Mouse (Mus musculus) heart, adult 18-20 months (tissue): Measurements from ENCODE around the gene Rps19. TPM values are rescaled to one million over a fixed set of nuclear protein-coding genes. Genes with fewer than 3 reads are reported as not detected.
"Not testable (repeated sequence)": the region's sequence is repeated elsewhere in the genome, so short reads cannot be mapped to it uniquely, and the experiment has no call there.

Experiments used
- DNase-seq, 2 experiments: peaks; one replicate each; pipeline ENCODE4 v3.0.0; 2021 to 2022; ENCODE audit warnings: mixed read lengths in 1 of 2
- total RNA-seq, 2 experiments: library from RNA; stranded (reverse); gene quantifications; 2 replicates each; pipeline ENCODE4 v1.2.3; 2021

Gene Rps19
- total RNA-seq, 2 experiments from 2014 or later: 548 to 623 TPM

DNA sequence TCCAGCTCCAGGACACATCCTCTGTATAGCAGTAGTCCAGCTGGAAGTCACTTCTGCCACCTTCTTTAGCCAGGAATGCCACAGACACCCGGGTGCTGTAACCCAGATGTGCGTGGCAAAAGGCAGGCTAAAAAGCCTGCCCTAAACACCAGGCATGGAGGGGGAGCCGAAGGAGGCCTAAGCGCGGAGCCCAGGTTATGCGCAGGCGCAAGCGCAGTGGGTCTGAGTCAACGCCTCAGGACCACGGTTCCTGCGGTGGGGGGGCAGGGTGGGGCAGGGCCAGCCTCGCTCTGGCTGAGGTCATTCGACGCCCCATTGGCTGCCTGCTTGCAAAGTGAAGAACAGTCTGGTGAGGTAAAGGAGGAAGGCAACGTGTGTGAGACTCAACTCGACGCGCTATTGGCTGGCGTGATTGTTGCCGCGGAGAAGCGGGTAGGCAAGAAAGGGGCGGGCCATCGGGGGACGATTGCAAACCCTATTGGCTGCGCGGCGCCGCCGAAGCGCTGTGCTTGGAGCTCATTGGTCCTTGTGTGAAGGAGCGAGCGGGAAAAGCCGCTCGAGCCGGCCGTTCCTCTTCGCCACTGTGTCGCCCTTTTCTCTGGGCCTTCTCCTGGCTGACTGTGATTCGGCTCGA is 14.5 kb upstream of the Rps19 start, which contains the start of the genes Lypd4 and Dmrtc2:
Lypd4 (minus strand) TSS at position 410 of the 634 bp plus-strand sequence.
Dmrtc2 (plus strand) TSS at position 526 of the 634 bp plus-strand sequence.
- no peak for DNase-seq

DNA sequence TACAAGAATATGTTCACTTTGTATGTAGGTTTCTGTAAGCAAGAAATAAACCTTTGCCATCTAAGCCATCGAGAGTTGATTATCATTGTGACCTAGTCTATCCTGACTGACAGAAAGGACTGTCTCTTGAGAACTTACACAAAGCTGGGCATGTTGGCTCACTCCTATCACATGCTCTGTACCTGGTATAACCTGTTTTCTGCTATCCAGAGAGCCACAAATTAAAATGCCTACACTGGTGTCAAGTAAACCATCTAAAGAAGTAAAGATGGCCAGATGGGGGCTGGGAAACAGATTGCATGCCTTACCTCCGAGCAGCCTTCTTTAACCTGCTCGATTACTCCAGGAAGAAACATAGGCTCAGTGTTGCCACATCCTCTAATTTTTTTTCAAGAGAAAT is 6.6 kb upstream of the Rps19 start:
- no peak for DNase-seq

DNA sequence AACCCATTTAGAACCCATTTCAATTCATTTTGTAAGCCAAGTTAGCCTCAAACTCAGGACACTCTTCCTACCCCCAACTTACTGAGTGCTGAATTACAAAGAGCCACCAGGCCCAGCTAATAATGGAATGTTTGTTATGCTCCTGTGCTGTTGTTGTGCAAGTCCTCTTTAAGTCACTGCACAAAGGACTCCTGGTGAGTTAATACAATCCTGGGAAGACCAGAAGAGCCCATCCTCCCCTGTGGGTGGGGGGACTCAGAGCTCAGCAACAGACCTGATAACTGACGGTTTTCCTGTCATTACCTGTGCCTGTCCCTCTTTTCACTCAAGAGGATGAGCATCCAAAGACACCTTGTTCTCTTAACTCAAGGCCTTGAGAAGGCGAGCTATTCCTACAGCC is 4.6 kb upstream of the Rps19 start:
- no peak for DNase-seq

DNA sequence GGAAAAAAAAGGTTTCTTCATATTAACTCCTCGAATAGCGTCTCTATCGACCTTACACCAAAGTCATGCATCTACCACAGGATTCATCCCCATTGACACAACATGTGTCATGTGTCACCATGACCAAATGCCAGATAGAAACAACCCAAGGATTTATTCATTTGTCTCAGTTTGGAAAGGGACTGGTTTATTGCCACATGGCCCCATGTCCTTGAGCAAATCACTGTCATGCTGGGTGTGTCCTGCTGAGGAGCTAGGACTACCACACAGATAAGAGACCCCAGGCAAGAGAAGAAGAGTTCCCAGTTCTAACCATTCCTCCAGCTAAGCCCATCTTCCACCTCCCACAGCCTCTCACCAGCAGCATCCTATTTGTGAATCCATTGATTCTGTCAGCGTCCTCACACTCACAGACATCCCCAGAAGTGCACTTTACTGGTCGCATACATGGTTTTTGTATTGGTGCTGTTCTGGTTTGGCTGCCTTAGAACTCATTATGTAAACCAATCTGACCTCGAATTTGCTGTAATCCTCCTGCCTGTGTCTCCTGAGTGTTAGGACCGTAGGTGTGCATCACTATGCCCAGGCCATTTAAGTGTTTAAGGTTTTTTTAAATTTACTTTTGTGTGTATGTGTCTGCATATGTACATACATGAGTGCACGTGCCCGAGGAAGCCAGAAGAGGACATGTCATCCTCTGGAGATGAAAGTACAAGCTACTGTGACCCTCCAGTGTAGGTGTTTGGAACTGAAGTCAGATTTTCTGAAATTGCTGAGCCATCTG is 1.6 kb upstream of the Rps19 start:
- no peak for DNase-seq

DNA sequence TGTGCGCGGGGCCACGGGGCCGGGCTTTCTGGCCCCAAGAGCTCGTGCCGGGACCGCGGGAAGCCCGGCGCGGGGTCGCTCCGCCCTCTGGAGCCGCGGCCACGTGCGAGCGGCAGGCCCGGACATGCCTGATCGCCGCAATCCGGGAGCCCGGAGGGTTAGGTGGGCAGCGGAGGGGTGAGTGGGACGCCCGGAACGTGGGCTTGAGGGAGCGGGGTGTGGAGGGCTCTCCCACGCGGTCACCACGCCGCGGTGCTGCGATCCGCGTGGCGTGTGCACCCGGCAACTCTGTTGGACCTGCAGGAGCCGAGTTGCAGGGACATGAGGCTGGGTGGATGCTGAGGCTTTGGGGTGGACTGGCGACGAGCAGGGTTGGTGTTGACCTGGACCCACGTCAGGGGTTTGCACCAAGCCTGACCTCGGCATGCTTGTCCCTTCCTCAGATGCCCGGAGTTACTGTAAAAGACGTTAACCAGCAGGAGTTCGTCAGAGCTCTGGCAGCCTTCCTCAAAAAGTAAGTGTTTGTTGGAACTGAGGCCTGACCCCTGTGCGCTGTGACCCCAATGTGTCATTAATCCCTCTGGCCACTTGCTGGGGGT is 621 bp downstream of the Rps19 start:
- no peak for DNase-seq

DNA sequence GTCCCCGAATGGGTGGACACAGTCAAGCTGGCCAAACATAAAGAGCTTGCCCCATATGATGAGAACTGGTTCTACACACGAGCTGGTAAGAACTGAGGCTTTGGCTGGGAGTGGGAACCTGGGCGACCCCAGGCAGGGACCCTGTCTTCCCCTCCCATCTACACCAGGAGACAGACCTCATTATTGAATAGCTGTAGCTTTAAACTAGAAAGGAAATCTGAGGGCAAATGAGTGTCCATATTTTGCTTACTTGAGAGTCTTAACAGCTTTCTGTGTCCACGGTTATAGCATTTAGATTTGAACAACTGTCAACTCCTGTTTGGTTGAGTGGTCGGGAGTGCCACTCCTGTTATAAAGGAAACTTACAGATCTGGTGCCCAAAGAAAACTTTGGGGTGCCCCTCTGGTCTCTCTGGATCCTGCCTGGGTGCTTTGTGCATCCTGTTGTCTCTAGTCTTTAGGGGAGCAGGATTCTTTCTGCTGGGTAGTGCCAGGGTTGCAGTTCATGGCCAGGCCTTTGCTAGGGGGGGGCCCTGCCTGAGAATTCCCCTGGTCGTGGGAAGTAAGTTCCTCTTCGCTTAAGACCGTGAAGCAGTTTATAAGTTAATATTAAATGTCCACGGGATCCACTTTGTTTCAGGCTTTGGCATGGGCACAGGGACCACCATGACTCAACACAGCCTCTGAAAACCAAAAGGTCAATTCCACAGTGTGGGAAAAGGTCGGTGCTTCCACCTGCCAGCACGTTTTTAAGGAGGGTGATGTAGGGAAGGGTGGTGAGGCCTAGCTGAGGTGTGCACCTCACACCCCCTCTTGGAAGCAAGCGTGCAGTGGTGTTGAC is 1.5 kb downstream of the Rps19 start:
- no peak for DNase-seq

DNA sequence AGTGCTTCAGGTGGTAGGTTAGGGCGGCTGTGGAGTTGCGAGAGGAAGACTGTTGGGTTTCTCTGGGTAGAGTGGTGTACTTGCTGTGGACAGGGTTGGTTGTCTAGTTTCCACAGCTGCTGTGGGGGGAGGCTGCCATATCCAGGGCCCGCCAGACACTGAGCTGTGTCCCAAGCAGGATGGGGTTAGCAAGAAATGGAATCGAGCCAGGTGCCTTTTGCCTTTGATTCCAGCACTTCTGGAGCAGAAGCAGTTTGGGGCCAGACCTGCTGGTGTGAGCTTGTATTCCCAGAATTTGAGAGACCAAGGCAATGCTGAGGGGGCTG is 2.1 kb downstream of the Rps19 start:
- no peak for DNase-seq

DNA sequence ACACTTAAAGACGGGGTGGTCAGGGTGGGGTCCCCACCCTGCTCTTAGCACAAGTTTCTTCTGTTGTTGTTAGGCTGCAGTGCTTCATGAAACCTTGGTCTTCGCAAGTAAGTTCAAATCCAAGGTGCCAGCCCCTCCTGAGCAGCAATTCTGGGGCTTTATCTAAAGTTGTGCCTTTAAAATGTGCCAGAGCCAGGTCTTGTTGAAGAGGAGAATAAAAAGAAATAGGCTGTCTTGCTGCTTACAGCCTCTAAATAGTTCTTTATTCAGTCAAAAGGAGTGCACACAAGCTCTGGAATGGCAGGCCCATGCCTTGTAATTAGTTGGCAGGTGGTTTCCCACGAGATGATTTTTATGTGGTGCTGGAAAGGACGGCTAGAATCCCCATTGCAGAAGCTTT is 2.9 kb downstream of the Rps19 start:
- DNase-seq: no peak

DNA sequence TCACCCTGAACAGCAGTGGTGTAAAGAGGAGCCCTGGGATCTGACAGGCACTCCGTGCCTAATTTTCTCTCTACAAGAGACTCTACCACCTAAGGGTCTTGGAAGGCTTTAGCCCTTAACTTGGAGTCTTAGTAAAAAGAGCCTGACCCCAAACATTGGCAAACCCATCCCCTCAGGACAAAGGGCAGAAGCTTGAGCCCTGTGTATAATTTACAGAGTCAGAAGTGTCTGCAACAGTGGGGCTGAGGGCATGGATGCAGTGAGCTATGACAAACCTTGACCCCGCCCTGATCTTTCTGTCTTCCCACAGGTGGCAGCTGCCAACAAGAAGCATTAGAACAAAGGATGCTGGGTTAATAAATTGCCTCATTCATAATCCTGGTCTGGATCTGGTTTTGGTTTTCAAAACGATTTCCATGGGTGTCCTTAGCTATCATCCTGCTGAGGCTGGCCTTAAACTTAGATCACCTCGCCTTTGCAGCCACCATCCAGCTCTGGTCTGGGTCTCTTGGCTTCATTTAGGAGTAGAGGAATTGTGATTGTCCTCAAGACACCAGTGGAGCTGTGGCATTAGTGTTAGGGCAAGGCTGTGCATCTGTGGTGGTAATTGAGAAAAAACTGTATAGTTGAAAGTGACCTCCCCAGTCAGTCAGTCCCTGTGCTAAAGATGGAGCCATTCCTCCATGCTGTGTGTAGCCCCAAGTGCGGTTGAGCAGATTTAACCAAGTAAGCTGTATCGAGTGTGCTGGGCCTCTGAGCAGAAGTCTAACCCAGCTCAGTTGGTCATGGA is 5.5 kb downstream of the Rps19 start:
- DNase-seq: no peak

DNA sequence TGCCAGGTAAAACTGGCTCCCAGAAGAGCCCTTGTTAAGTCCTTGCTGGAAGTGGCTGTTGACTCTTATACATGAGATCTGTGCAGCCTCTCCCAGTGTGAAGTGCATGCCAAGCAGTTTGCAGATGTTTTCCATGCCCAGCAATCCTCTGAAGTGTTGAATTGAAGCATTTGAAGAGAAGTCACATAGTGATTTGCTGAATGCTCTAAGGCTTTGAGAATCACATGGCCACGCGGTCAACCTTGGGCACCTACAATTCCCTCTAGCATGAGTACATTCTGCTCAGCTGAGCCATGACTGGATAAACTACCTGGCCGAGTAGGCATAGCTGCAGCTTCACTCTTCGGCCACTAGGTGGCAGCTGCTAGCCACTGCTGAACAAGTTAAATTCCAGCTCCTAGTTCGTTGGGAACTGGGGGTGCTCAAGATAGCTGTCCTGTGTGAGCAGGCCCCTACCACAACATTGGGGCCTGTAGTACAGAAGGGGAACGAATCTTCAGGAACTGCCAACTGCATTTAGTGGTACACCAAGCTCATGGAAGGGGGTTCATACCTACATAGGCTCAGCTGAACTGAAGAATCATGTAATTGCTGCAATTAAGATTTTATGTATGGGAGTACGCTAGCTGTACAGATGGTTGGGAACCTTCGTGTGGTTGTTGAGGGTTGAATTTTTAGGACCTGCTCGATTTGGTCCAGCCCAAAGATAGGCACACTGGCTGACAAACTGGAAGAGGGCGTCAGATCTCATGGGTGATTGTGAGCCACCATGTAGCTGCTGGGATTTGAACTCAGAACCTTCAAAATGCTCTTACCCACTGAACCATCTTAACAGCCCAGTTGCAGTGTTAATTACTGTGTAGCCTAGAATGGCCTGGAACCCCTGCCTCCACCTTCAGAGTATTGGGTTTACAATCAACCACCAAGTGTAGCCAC is 6.4 kb downstream of the Rps19 start:
- peak; percentile 75 to 84 for DNase-seq

DNA sequence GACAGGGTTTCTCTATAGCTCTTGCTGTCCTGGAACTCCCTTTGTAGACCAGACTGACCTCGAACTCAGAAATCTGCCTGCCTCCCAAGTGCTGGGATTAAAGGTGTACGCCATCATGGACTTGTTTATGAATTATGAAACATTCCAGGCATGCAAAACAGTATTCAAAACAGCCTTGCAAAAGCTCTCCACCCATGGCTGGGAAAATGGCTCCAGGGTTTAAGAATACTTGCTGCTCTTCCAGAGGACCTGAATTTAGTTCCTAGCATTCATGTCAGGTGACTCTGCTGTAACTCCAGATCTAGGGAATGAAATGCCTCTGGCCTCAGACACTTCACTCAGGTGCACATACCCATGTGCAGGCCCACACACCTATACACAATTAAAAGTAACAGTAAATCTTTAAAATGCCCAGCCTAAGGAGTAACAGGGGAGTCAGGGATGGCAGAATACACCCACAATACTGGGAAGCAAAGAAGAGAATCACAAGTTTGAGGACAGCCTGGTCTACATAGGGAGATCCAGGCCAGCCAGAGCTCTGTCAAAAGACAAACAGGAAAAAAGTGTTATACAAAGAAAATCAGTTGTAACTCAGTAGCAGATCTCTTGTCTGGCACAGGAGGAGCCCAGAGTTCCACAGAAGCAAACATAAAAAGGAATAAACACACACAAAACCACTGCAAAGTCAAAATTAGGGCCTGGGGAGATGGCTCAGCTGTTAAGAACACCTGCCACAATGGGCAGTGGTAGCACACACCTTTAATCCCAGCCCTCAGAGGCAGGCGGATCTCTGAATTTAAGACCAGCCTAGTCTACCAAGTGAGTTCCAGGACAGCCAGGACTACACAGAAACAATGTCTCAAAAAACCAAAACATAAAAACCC is 7.3 kb downstream of the Rps19 start:
- no peak for DNase-seq

DNA sequence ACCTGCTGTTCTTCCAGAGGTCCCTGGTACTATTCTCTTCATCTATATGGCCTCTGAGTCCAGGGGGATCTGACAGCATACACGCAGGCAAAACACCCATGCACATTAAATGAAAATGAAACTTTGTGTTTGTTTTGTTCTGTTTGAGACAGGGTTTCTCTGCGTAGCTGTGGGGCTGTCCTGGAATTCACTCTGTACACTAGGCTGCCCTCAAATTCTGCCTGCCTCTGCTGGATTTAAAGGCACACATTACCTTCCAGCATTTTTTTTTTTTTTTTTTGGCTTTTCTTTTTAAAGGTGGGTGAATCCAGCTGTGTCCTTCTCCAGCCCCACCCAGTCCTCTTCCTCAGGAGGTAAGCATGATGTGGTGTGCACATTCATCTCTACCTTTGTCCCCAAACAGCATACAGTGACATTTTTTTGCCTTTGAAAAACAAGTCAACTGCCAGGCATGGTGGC is 8.0 kb downstream of the Rps19 start:
- no peak for DNase-seq

DNA sequence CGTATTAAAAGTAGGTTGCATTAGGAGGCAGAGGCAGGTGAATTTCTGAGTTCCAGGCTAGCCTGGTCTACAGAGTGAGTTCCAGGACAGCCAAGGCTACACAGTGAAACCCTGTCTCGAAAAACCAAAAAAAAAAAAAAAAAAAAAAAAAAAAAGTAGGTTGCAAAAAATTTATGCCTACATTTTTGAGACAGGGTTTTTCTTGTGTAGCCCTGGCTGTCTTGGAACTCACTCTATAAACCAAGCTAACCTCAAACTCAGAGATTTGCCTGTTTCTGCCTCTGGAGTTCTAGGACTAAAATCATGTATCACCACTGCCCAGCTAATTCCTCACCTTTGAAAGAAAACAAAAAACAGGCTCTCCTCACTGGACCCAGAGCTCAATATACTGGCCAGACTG is 11.6 kb downstream of the Rps19 start:
- DNase-seq: not testable (repeated sequence)

DNA sequence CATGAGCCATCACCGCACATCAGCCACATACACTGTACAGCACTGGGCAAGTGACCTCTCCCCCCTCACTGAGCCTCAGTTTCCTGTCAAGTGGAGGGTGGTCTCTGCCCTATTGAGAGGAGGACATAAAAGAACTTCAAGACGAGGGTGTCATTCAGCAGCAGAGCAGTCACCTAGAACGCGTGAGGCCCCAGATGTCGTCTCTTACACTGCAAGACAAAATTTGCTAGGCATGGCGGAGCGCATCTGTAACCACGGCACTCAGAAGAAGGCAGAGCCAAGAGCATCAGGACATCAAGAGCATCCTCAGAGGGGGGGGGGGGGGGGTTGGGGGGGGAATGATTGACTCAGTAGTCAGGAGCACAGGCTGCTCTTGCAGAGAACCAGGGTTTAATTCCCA is 12.1 kb downstream of the Rps19 start:
- DNase-seq: no peak

DNA sequence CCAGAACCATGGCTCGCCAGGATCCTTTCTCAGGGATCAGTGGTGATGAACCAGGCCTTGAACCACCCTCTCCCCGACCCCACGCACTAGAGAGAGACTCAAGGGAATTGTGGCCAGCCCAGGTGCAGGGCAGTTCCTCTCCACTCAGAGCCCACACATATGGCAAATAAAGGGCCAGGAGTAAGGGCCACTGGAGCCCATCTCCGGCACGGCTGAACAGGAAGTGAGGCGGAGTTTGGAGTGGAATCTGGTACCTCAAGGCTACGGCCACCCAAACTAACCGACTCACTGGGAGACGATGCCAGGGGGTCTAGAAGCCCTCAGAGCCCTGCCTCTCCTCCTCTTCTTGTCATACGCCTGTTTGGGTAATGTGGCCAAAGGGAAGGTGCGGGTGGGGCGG is 13.1 kb downstream of the Rps19 start, which contains the start of gene Cd79a:
Cd79a (plus strand) TSS at position 158 of the 400 bp plus-strand sequence.
- peak in 1 of 2 experiments; percentile 39 for DNase-seq

DNA sequence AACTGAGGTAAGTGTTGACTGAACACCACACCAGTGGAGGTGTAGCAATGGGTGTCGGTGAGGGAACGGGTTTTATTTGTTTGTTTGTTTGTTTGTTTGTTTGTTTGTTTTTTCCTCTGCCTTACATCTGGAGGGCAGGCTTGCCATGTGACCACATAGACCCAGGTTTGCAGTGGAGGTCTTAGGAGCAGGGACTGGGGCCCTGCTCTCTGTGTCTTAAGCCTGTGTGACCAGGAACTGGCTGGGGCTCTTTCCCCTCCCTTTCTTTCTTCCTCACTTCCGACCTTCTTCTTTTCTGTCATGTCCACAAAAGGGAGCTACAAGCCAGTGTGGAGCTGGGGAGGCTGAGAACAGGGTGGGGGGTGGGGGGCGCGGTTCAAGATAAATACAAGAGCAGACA is 13.8 kb downstream of the Rps19 start:
- DNase-seq: no peak

DNA sequence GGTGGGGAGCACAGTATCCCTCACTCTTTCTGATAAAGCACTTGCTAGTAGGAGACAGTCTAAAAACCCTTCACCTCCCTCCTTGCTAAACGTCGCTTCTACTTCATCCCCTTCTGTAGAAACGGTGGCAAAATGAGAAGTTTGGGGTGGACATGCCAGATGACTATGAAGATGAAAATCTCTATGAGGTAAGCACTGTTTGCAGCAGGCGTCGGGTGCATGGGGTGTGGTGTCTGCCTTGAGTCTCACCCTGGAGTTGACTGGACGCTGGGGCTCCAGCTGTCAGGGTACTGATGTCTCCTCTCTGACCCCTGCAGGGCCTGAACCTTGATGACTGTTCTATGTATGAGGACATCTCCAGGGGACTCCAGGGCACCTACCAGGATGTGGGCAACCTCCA is 16.9 kb downstream of the Rps19 start:
- DNase-seq: no peak

DNA sequence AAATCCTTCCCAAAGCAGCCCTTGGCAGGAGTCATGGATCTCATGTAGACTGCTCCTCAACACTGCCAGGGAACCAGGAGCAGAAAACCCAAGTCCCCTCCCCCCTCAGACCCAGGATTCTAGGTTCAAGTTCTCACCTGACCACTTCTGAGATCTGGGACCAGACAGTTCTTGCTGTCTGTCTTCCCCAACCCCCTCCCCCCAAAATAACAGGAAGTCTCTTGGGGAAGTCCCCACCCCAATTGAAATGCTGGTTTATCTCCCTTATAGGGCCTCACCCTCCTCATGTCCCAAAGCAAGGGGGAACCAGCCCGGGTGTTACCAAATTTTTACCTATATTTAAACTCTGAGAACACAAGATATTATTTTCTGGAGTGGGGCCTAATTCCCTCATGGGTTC is 17.7 kb downstream of the Rps19 start:
- peak in 1 of 2 experiments; percentile 31 for DNase-seq

DNA sequence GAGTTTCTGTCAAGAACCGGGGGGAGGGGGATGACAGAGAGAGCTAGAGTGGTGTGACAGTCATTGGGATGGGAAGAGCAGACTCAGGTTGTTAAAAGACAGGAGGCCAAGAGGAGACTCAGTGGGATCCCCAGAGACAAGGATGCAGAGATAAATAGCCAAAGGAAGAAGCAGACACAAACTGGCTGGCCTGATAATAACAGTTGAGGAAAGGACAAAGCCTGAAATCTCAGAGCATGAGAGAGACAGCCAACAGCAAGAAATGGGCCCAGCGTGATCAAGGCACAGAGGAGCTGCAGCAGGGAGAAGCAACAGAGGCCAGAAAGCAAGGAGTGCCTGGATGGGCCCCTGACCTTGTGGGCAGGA is 18.1 kb downstream of the Rps19 start:
- no peak for DNase-seq
